Mouse (Mus musculus) liver, adult 2 months (tissue): ENCODE data around the gene Sdk2.

Experiments
- CTCF ChIP-seq: fragments of 200-500 bp; IDR thresholded peaks from 2 replicates; pipeline ENCODE4 v1.5.1; 2011; ENCODE audit warnings: low read depth, low read length, control low read depth
- POLR2A ChIP-seq: fragments of 200-500 bp; IDR thresholded peaks from 2 replicates; pipeline ENCODE4 v1.6.1; 2011; ENCODE audit warnings: low read length, control low read depth; ENCODE audit not compliant: insufficient read depth; ENCODE audit errors: extremely low read depth

DNA sequence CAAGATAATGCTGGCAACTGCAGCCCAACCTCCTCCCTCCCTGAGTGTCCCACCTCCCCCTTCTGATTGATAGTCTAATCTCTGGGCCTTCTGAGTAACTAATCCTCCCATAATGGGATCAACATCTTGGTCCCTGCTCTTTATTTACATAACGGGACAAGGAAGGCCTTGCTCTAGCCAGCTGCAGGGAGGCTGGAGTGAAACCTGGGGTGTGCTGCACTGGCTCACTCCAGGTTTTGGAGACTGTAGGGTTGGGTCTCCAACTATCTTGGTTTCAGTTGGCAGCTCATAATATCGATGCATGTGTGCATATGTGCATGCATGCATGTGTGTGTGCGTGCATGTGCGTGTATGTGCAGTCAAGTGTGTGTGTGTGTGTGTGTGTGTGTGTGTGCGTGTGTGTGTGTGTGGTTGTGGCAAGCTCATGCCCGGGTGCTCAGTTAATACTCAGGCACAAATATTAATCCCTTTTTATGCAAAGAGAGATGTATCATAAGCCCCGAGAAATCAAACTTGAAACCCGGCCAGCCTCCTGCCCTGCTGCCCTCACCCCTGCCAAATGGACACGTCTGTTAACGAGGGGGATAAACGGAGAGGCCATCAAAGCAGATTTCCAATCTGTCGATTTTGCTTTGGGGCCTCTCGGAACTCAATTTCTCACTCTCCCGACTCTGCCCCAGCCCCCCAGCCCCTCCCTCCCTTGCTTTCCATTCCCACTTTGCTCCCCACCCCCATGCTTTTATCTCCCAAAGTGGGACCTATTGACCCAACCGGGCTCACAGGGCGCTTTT is 91.8 kb downstream of the Sdk2 start:
- TF ChIP-seq POLR2A (no peak), CTCF (no peak)
